Mouse (Mus musculus) midbrain, embryonic 15.5 days (tissue): Measurements from ENCODE around the gene Zbtb20. TPM values are rescaled to one million over a fixed set of nuclear protein-coding genes. Genes with fewer than 3 reads are reported as not detected.

Experiments
- ATAC-seq: fragments of 200-750 bp; cut with Nextera tagmentation; replicated peaks from 2 replicates; pipeline ENCODE4 v1.8.0; 2017; ENCODE audit warnings: moderate TSS enrichment
- H3K27ac ChIP-seq: fragments of 300-500 bp; sonication (generic); 2 replicates; pipeline ENCODE4 v1.5.1; 2015; ENCODE audit warnings: mild to moderate bottlenecking, inconsistent platforms
- H3K27me3 ChIP-seq: fragments of 300-500 bp; sonication (generic); replicated peaks from 2 replicates; pipeline ENCODE4 v1.6.1; 2015; ENCODE audit warnings: inconsistent platforms
- H3K36me3 ChIP-seq: fragments of 300-500 bp; sonication (generic); replicated peaks from 2 replicates; pipeline ENCODE4 v1.6.1; 2015; ENCODE audit warnings: inconsistent platforms
- H3K4me1 ChIP-seq: fragments of 300-500 bp; sonication (generic); 2 replicates; pipeline ENCODE4 v1.6.1; 2015; ENCODE audit warnings: inconsistent platforms
- H3K4me2 ChIP-seq: fragments of 300-500 bp; sonication (generic); 2 replicates; pipeline ENCODE4 v1.6.1; 2015; ENCODE audit warnings: inconsistent platforms, mild to moderate bottlenecking, moderate library complexity
- H3K4me3 ChIP-seq: fragments of 300-500 bp; sonication (generic); 2 replicates; pipeline ENCODE4 v1.5.1; 2015; ENCODE audit warnings: mild to moderate bottlenecking, inconsistent platforms
- H3K9ac ChIP-seq: fragments of 300-500 bp; sonication (generic); 2 replicates; pipeline ENCODE4 v1.6.1; 2015; ENCODE audit warnings: mild to moderate bottlenecking, inconsistent platforms
- H3K9me3 ChIP-seq: fragments of 300-500 bp; sonication (generic); 2 replicates; pipeline ENCODE4 v1.6.1; 2016; ENCODE audit warnings: inconsistent platforms
- WGBS: fragments of 180-500 bp; shearing (Covaris S2); methylation state at CpG from one replicate; pipeline ENCODE4 v1.1.7; 2015; ENCODE audit warnings: mixed read lengths; 5-methylcytosine and 5-hydroxymethylcytosine counted together
- polyA plus RNA-seq: library from polyadenylated mRNA; unstranded; fragments of >200 nt; fragmentation: Nextera tagmentation; extraction: Ambion mirVana; gene quantifications from 2 replicates; pipeline ENCODE4 v1.2.1, GENCODE M21; 2015

Zbtb20 gene
- polyA plus RNA-seq, 1 experiment from 2014 or later, result 76.5 TPM

DNA sequence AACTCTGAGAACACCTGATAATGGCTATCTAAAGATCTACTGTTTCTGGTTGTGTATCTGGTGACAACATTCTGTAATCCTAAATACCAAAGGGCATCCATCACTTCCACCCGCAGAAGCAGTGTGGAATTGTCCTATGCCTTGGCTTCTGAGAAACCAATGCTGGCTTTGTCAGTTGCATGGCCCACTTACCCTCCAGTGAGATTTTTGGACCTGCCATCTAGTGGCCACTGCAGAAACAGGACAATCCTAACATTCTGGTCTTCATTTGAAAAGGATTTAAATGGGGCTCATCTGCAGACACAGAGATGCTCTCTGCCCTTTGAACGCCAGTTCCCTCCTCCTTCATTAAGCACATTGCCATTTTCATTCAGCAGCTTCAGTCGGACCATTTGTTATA, 559.3 kb downstream of the Zbtb20 start:
- 41% methylated on average over 3 of the region's 3 CpGs for WGBS
- 0 out of 2 replicates have a peak, but pooled peaks have one; percentile 27 for ATAC-seq
- Histone ChIP-seq H3K4me2 (no peak overlapping the region), H3K9me3 (no peaks in the 10 kb centered on the region), H3K27ac (no peak overlapping the region), H3K9ac (no peak overlapping the region), H3K36me3 (no peaks in the 10 kb centered on the region), H3K4me1 (no peaks in the 10 kb centered on the region), H3K4me3 (no peak overlapping the region), H3K27me3 (no peaks in the 10 kb centered on the region)

DNA sequence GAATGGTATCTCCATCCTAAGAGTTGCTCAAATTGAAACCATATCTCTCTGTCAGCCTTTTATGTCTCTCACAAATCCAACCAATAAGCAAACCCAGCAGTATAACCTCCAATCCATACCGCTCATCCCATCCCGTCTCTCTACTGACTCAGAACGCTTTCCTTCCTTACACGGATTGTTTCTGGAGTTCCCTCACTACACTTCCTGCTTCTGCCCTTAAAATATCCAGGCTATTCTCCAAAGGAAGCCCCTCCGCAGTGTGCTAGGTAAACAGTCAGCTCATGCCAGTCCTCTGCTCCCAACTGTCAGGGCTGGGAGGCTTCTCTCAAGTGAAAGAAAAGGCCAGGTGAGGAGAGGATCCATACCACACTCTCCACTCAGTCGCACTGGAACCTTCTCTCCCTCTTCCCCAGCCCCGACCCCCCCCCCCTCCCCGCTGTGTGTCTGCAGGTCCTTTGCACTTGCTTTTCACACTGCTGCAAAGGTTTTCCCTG, 563.2 kb downstream of the Zbtb20 start:
- no peak overlapping the region for H3K4me3 ChIP-seq

DNA sequence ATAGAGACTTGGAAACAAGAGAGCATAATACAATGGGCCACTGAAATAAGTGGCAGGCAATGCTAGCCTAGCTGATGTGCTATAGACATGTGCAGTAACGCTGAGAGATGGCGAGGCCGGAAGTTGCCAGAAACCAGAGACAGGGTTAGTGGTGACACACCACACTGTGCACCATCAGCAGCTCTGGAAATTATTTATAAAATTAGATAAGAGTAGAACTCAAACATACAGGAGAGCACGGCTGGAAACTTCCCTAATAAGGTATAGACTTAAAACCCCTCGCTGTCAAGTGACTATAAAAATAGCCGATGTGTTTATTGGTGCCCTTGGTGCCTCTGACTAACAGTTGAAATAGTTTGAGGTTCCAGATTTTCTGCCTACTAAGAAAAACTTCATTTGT, 565.7 kb downstream of the Zbtb20 start:
- Histone ChIP-seq H3K27me3 (no peaks in the 10 kb centered on the region), H3K9me3 (no peaks in the 10 kb centered on the region), H3K4me1 (0 out of 2 replicates have a peak, but pooled peaks cover 4% of the 10 kb centered on the region), H3K27ac (no peak overlapping the region), H3K4me3 (no peak overlapping the region), H3K9ac (no peak overlapping the region), H3K36me3 (no peaks in the 10 kb centered on the region), H3K4me2 (no peak overlapping the region)
- 90% methylated on average over 6 of the region's 6 CpGs for WGBS
- no peak for ATAC-seq

More for the DNA sequence above, 563.2 kb downstream of the Zbtb20 start:
- Histone ChIP-seq H3K9ac (no peak overlapping the region), H3K27ac (no peak overlapping the region), H3K27me3 (no peaks in the 10 kb centered on the region), H3K9me3 (no peaks in the 10 kb centered on the region), H3K4me2 (no peak overlapping the region), H3K36me3 (no peaks in the 10 kb centered on the region), H3K4me1 (0 out of 2 replicates have a peak, but pooled peaks cover 4% of the 10 kb centered on the region)
- no peak for ATAC-seq
- 82% methylated on average over 7 of the region's 8 CpGs for WGBS

DNA sequence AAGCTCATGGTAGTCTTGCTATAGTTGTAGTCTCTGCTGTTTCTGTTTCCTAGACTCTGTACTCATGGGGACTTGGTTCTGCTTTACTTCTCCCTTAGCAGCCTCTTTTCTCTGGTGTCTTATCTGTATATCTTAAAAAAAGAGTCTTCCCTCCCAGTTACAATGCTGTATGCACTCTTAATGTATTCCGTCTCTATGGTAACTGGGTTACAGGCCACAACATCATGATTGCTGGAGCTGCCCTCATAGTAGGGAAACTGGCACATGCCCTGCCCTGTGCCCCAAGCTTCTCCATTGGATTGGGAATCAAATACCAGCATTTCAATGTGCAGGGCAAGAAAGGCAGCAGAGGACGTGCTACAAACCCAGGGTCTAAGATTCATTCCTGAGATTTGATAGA, 567.4 kb downstream of the Zbtb20 start:
- no peak overlapping the region for H3K4me3 ChIP-seq
- H3K27me3 ChIP-seq, result no peaks in the 10 kb centered on the region
- ATAC-seq, result peak; percentile 54; the same call in 1 of the 2 replicates
- no peak overlapping the region for H3K27ac ChIP-seq
- no peak overlapping the region for H3K4me2 ChIP-seq
- H3K9ac ChIP-seq, result no peak overlapping the region
- no peaks in the 10 kb centered on the region for H3K9me3 ChIP-seq
- H3K4me1 ChIP-seq, result 0 out of 2 replicates have a peak, but pooled peaks cover 4% of the 10 kb centered on the region
- no peaks in the 10 kb centered on the region for H3K36me3 ChIP-seq
- WGBS, result 76% methylated on average over 2 of the region's 2 CpGs

DNA sequence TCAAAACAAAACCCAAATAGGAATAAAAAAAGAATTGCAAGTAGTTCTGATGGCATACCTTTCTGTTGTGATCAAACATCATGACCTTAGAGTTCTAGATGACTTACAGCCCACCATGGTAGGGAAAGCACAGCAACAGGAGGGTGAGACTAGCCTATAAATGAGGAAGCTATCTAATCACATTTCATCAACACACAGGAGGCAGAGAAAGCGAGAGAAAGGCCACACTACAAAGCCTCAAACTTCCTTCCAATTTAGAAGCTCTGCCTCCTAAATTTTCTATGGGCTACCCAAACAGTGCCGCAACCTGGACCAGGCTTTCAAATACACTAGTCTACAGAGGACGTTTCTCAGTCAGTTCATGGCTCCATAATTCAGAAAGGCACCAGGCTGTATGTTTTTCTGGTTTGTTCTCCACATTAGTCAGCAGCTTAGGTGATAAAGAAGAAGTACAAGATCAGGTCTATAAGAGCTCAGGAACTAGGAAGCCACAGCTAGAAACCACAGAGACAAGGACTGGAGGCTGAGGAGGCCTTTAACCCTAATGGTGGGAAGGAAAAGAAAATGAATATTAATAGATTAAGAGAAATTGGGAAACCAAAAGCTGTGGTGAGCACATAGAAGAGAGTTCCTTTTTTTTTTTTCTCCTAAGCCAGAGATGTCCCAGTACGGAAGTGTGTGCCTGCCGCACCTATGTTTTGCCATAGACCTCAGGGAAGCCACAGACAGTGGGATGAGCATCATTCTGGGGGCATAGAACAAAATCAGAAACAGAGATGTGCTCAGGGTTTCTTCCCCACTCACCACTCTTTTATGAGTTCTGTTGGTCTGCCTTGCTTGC, 572.7 kb downstream of the Zbtb20 start:
- Histone ChIP-seq H3K9me3 (no peaks in the 10 kb centered on the region), H3K4me2 (no peak overlapping the region), H3K9ac (no peak overlapping the region), H3K36me3 (no peaks in the 10 kb centered on the region), H3K27ac (no peak overlapping the region), H3K27me3 (no peaks in the 10 kb centered on the region), H3K4me3 (no peak overlapping the region), H3K4me1 (no peaks in the 10 kb centered on the region)
- no peak for ATAC-seq
- 91% methylated on average over 5 of the region's 5 CpGs for WGBS

DNA sequence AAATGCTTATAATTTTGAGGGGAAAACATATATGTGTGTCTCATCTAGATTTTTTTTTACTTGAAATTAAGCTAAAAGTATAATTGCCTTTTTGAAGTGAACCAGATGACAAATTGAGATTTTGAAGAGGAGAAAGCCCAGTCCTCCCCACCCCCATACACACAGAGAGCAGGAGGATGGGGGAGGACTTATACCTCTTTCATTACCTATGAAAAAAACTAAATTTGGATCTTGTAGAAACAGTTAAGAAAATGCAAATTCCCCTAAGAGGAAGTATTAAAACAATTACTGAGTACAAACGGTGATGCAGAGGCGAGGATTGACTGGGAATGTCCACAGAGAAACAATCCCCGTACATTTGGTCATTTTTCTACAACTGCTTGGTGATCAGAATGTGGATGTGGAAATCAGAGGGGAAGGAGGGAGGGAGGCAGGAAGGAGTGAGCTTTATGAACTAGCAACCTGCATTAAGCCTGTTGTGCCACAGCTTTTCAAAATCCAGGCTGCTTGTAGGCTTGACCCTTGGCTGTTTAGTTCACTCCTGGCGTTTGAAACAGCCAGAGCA, 578.8 kb downstream of the Zbtb20 start:
- Histone ChIP-seq H3K4me3 (no peak overlapping the region), H3K9me3 (no peaks in the 10 kb centered on the region), H3K4me2 (no peak overlapping the region), H3K9ac (no peak overlapping the region), H3K27ac (no peak overlapping the region), H3K36me3 (no peaks in the 10 kb centered on the region), H3K27me3 (no peaks in the 10 kb centered on the region), H3K4me1 (no peaks in the 10 kb centered on the region)
- WGBS, result 68% methylated on average over 4 of the region's 4 CpGs
- ATAC-seq, result no peak

DNA sequence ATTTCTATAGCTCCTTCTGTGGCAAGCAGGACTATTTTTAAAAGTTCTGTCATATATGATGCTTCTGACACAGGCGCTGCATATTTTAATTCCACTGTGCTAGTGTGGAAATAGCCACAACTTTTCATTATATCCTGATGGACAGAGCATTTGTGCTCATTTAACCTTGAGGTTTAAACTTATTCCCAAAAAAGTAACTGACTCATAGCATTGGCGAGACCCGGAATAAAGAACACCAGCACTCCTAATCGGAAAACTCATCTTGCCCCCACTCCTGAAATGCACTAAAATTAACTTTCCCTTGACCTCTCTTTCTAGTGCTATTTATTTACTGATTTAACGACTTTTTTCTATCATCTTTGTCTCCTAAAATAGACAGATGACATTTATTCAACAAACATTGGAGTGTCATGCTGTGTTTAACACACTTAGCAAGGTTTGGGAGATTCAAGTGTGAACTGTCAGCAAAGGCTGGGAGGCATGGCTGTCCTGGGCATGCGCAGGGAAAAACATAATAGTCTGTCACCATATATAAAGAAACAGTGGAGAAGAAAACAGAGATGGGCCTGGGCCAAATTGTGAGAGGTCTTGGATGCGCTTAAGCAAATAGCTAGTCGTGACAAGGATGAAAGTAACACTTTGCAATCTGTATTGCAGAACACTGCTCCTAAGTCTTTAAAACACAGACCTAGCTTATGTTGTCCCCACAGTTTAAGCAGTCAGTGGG, 580.9 kb downstream of the Zbtb20 start:
- no peak for ATAC-seq
- H3K9ac ChIP-seq, result no peak overlapping the region
- H3K27ac ChIP-seq, result no peak overlapping the region
- no peak overlapping the region for H3K4me3 ChIP-seq
- H3K9me3 ChIP-seq, result no peaks in the 10 kb centered on the region
- 73% methylated on average over 8 of the region's 8 CpGs for WGBS
- H3K27me3 ChIP-seq, result no peaks in the 10 kb centered on the region
- no peaks in the 10 kb centered on the region for H3K4me1 ChIP-seq
- no peak overlapping the region for H3K4me2 ChIP-seq
- H3K36me3 ChIP-seq, result no peaks in the 10 kb centered on the region

DNA sequence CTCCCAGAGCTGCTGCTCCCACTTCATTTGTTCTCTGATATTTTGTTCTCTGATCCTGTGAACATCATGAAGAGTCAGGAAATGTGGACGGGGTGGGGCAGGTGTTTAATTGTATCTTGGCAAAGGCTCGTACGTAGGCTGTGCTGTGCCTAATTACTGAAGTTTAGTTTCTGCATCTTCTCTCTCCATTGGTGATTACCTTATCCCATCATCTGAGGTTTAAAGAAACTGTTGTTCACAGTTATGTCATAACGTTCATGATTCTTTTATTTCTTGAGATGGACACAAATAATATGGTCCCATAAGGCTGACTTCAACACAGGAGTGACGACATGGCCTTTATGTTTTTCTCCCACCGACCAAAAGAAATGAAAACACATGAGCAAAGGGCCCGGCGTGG, 582.1 kb downstream of the Zbtb20 start:
- no peaks in the 10 kb centered on the region for H3K9me3 ChIP-seq
- WGBS, result 79% methylated on average over 8 of the region's 8 CpGs
- no peaks in the 10 kb centered on the region for H3K27me3 ChIP-seq
- H3K36me3 ChIP-seq, result no peaks in the 10 kb centered on the region
- H3K4me2 ChIP-seq, result no peak overlapping the region
- no peak overlapping the region for H3K27ac ChIP-seq
- no peak overlapping the region for H3K4me3 ChIP-seq
- no peak overlapping the region for H3K9ac ChIP-seq
- ATAC-seq, result no peak
- no peaks in the 10 kb centered on the region for H3K4me1 ChIP-seq

DNA sequence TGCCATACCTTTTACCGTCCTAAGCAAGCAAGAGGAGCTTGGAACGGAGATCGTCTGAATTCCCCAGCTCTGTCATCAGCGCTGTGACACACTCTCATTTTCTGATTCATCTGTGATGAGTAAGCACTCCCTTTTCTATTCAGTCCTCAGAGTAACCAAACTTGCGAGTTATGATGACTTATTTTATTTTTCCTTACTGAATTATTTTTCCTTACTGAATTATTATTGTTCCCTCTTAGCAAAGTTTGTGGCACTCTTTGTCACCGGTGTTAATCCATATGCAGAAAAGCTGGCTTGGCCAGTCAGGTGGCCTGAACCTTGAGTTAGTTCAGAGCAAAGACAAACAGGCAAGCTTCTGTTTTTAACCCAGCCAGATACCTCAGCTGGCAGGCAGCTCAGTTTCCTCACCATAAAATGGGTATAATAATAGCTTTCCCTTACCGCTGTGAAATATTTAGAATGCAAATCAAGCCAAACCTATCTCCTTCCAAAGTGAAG, 583.1 kb downstream of the Zbtb20 start:
- H3K4me1 ChIP-seq, result peaks cover 3% of the 10 kb centered on the region
- H3K27ac ChIP-seq, result no peak overlapping the region
- no peak overlapping the region for H3K4me2 ChIP-seq
- no peak overlapping the region for H3K9ac ChIP-seq
- no peaks in the 10 kb centered on the region for H3K27me3 ChIP-seq
- no peaks in the 10 kb centered on the region for H3K36me3 ChIP-seq
- no peaks in the 10 kb centered on the region for H3K9me3 ChIP-seq
- 81% methylated on average over 7 of the region's 7 CpGs for WGBS
- no peak for ATAC-seq
- H3K4me3 ChIP-seq, result no peak overlapping the region

DNA sequence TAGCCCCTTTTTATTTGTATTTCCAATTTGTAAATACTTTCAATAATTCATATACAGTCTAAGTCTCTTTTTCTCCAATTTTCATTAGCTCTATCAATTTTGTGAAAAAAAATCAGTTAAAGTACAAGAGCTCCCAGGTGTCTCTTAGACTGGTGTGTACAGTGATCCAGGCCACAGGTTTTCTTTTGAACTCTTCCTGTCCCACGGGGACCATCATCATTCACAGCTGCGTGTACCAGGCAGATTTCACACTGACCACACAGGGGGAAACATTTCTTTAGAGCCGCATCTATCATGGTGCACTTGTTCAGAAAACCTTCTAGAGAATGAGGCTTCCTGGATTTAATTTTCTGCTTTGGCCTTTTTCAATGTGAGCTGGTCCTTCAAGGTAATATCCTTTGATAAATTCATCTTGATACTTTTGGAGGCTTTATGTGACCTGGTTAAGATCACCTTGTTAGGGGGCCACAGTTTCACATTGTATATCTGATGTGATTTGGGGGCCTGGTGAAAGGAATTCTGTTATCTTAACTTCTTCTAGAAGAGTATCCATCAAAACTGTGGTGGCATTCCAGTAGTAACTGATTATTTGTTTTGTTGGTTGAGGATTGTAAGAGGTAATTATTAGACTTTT, 586.2 kb downstream of the Zbtb20 start:
- peaks cover 20% of the 10 kb centered on the region for H3K4me1 ChIP-seq
- H3K27ac ChIP-seq, result no peak overlapping the region
- no peaks in the 10 kb centered on the region for H3K36me3 ChIP-seq
- no peaks in the 10 kb centered on the region for H3K9me3 ChIP-seq
- no peak overlapping the region for H3K4me3 ChIP-seq
- WGBS, result 73% methylated on average over 3 of the region's 3 CpGs
- H3K4me2 ChIP-seq, result no peak overlapping the region
- no peak for ATAC-seq
- no peaks in the 10 kb centered on the region for H3K27me3 ChIP-seq
- no peak overlapping the region for H3K9ac ChIP-seq

DNA sequence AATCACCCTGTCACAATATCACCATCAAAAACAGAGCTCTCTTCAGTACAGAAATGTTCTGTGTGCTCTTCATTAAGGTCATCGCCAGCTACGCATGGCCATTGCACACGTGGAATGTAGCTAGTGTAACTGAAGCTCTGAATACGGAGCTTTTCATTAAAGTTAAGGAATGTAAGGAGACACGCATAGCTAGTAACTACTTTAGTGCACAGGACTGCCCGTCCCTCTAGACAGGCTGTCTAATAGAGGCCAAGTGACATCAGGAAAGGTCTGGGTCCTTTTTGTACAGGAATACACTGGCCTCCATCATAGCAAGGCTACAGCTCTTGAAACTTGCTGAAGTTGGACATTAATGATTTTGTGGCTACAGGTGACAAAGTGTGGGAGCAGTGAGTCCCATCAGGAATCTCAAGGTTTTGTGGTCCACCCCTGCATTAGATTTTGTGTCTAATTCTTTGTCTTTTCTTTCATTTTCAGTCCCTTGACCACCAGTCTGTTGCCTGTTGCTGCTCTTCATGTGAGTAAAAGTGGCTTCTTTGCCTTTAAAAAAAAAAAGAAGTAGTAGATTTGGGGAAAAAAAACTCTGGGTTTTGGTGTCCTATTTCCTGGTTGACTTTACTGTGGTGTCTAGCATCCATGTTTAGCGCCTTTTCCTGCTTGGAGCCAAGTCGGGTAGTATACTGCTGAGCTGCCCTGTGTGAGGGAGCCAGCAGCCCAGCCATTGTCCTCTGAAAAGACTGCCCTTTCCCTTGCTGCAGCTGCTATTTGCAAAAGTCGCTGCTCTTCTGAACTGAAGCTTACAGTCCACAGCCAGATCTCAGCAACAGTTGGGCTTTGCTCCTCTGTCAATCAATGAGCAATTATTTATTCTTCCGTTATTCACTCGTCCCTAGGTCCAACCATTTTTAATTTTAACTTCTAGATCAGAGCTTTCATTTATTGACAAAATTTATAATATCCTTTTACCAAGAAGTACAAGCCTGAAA, 587.1 kb downstream of the Zbtb20 start:
- Histone ChIP-seq H3K9ac (no peak overlapping the region), H3K9me3 (no peaks in the 10 kb centered on the region), H3K36me3 (no peaks in the 10 kb centered on the region), H3K27ac (no peak overlapping the region), H3K4me3 (no peak overlapping the region), H3K4me2 (no peak overlapping the region), H3K27me3 (no peaks in the 10 kb centered on the region), H3K4me1 (peaks cover 20% of the 10 kb centered on the region)
- ATAC-seq, result peak; percentile 74
- WGBS, result 48% methylated on average over 11 of the region's 11 CpGs
